Mouse (Mus musculus) CH12.LX (cell line): ENCODE measurements at regions not wholly inside any gene's neighbourhood (a gene's known extent, or its start where the extent isn't known, plus 50 kb on each side); places are given as distances from the start of the nearest gene placed in this dataset.

Source experiments
- DNase-seq: peaks from one replicate; pipeline ENCODE4 v3.0.0-alpha.2; 2013; ENCODE audit errors: extremely low read depth
- H3K27ac ChIP-seq: 2 replicates; pipeline ENCODE4 v1.5.1; 2012; ENCODE audit warnings: low read depth, mild to moderate bottlenecking, control low read depth, moderate library complexity; ENCODE audit not compliant: insufficient read depth
- H3K27me3 ChIP-seq: replicated peaks from 2 replicates; pipeline ENCODE3; 2012; ENCODE audit warnings: inconsistent platforms
- H3K36me3 ChIP-seq, 2 experiments: replicated peaks in 1 of 2; 2 replicates each; pipeline versions ENCODE3 to v1.6.1; 2012; ENCODE audit warnings: inconsistent platforms in 1 of 2, low read length in 1 of 2, mild to moderate bottlenecking in 1 of 2, mixed read lengths in 1 of 2, moderate library complexity in 1 of 2; ENCODE audit not compliant: control insufficient read depth in 1 of 2, insufficient read depth in 1 of 2
- H3K4me1 ChIP-seq, 2 experiments: 2 replicates each; pipeline ENCODE4 v1.6.1; 2012; ENCODE audit warnings: inconsistent platforms in 1 of 2, moderate library complexity in 1 of 2; ENCODE audit not compliant: insufficient read depth in 2 of 2, control insufficient read depth in 1 of 2
- H3K4me2 ChIP-seq: 2 replicates; pipeline ENCODE4 v1.6.1; 2012; ENCODE audit warnings: low read depth, mild to moderate bottlenecking, control low read depth; ENCODE audit not compliant: poor library complexity, insufficient read depth, severe bottlenecking
- H3K4me3 ChIP-seq, 3 experiments: fragments of 150-350 bp in 1 of 3; sonication (generic) in 1 of 3; replicated peaks in 1 of 3; 2 replicates each; pipeline versions ENCODE3 to v1.5.1; 2011 to 2012; ENCODE audit warnings: low read depth in 2 of 3, low read length in 2 of 3, mild to moderate bottlenecking in 2 of 3, moderate library complexity in 2 of 3, control low read depth in 1 of 3, improper control_type of control experiment in 1 of 3, inconsistent platforms in 1 of 3, mixed read lengths in 1 of 3; ENCODE audit not compliant: poor library complexity in 1 of 3
- H3K79me2 ChIP-seq: replicated peaks from 2 replicates; pipeline ENCODE4 v1.6.1; 2012; ENCODE audit warnings: mild to moderate bottlenecking, moderate library complexity; ENCODE audit not compliant: control insufficient read depth, poor library complexity, insufficient read depth, severe bottlenecking; ENCODE audit errors: extremely low read depth
- H3K9ac ChIP-seq: 2 replicates; pipeline ENCODE4 v1.6.1; 2012; ENCODE audit warnings: low read depth, mild to moderate bottlenecking, control low read depth, moderate library complexity; ENCODE audit not compliant: insufficient read depth
- H3K9me3 ChIP-seq: replicated peaks from 2 replicates; pipeline ENCODE3; 2012; ENCODE audit warnings: low read length, inconsistent platforms, mixed read lengths
- CHD1 ChIP-seq: IDR thresholded peaks from 2 replicates; pipeline ENCODE4 v1.6.1; 2012; ENCODE audit warnings: low read depth, low read length, improper control_type of control experiment, inconsistent platforms
- E2F4 ChIP-seq: IDR thresholded peaks from 2 replicates; pipeline ENCODE4 v1.6.1; 2011; ENCODE audit warnings: low read depth, low read length, improper control_type of control experiment; ENCODE audit not compliant: insufficient replicate concordance
- KAT2A ChIP-seq: IDR thresholded peaks from 2 replicates; pipeline ENCODE4 v1.6.1; 2012; ENCODE audit warnings: low read length, improper control_type of control experiment, inconsistent platforms; ENCODE audit not compliant: insufficient replicate concordance
- MAFK ChIP-seq: IDR thresholded peaks from 2 replicates; pipeline ENCODE4 v1.6.1; 2011; ENCODE audit warnings: low read length, improper control_type of control experiment; ENCODE audit not compliant: insufficient replicate concordance
- MXI1 ChIP-seq: IDR thresholded peaks from 2 replicates; pipeline ENCODE4 v1.6.1; 2011; ENCODE audit warnings: mild to moderate bottlenecking, low read depth, low read length, improper control_type of control experiment
- NELFE ChIP-seq: IDR thresholded peaks from 2 replicates; pipeline ENCODE4 v1.6.1; 2011; ENCODE audit warnings: low read depth, low read length, improper control_type of control experiment
- NRF1 ChIP-seq: IDR thresholded peaks from 2 replicates; pipeline ENCODE4 v1.6.1; 2014; ENCODE audit warnings: low read depth, mild to moderate bottlenecking, inconsistent platforms, low read length, improper control_type of control experiment, moderate library complexity
- PAX5 ChIP-seq: IDR thresholded peaks from 2 replicates; pipeline ENCODE4 v1.6.1; 2012; ENCODE audit warnings: low read length, inconsistent platforms, mixed read lengths
- POLR2A ChIP-seq: IDR thresholded peaks from 2 replicates; pipeline ENCODE4 v1.6.1; 2011; ENCODE audit warnings: low read depth, mild to moderate bottlenecking, improper control_type of control experiment, low read length
- RAD21 ChIP-seq: IDR thresholded peaks from 2 replicates; pipeline ENCODE4 v1.6.1; 2011; ENCODE audit warnings: low read depth, mild to moderate bottlenecking, low read length, improper control_type of control experiment, moderate library complexity
- TBP ChIP-seq: conservative IDR thresholded peaks from 2 replicates; pipeline ENCODE4 v1.6.1; 2011; ENCODE audit warnings: low read depth, low read length, improper control_type of control experiment
- TCF12 ChIP-seq: IDR thresholded peaks from 2 replicates; pipeline ENCODE4 v1.6.1; 2014; ENCODE audit warnings: low read depth, mild to moderate bottlenecking, inconsistent platforms, low read length, improper control_type of control experiment
- USF1 ChIP-seq: IDR thresholded peaks from 2 replicates; pipeline ENCODE4 v1.6.1; 2014; ENCODE audit warnings: low read depth, mild to moderate bottlenecking, inconsistent platforms, low read length, improper control_type of control experiment
- ZC3H11A ChIP-seq: IDR thresholded peaks from 2 replicates; pipeline ENCODE4 v1.6.1; 2012; ENCODE audit warnings: low read depth, mild to moderate bottlenecking, inconsistent platforms, low read length, improper control_type of control experiment
- dilution Hi-C: fragments of 300-500 bp; cut with MboI; formaldehyde crosslinking; loops from 2 replicates; pipeline ENCODE4 v1.14.3; 2020; ENCODE audit warnings: low sequenced_read_pairs; ENCODE audit not compliant: extremely low pct_unique_long_range_greater_than_20kb, extremely low pct_ligation_motif_present
- in situ Hi-C: fragments of 300-500 bp; cut with MboI; formaldehyde crosslinking; loops from 3 replicates; pipeline ENCODE4 v1.14.3; 2019; ENCODE audit warnings: low sequenced_read_pairs, low pct_ligation_motif_present, low pct_unique_long_range_greater_than_20kb, mixed read lengths

DNA sequence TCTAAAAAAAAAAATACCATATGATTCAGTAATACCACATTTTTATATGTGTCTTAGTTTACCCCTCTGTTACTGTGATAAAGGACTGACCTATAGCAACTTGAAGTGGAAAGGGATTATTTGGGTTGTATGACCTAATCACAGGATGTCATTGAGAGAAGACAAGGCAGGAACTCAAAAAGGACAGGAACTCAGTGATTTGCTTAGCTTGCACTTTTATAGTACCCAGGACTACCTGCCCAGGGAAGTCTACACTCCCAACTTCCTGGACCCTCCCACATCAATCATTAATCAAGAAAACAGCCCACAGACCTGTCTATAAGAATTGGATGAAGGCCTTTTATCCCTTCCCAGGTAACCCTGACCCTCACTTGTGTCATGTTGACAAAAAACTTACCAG lies 303.0 kb upstream of the Xrcc4 start:
- H3K9ac ChIP-seq = no peak overlapping the region
- no peak overlapping the region for H3K4me2 ChIP-seq
- H3K79me2 ChIP-seq = no peaks in the 10 kb centered on the region
- in situ Hi-C loops (no loop called here), dilution Hi-C loops (no loop called here)
- H3K36me3 ChIP-seq = no peaks in the 10 kb centered on the region
- no peak overlapping the region for H3K4me3 ChIP-seq
- no peak for DNase-seq
- H3K27me3 ChIP-seq = no peaks in the 10 kb centered on the region
- H3K9me3 ChIP-seq = no peaks in the 10 kb centered on the region
- H3K27ac ChIP-seq = no peak overlapping the region
- H3K4me1 ChIP-seq = no peaks in the 10 kb centered on the region
- TF ChIP-seq CHD1 (no peak), MAFK (peak; percentile 62; the same call in 1 of the 2 replicates)

DNA sequence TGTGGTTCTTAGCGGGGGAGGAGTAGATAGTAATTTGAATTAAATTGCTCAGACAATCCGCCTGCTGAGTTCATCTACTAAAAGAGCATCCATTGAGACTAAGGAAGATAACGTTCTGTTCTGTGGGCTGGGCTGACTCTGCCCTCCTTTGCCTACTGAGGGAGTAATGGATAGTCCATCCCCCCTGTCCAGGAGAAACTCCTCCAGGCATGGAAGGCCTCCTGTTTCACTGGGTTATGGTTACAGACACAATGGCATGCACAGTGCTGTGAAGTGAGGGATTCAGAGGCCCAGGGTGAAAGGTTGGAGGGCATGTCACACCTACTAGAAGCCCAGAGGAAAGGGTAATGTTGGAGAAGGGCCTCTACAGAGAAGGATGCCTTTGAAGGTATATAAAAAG lies 287.2 kb upstream of the Xrcc4 start:
- no peak overlapping the region for H3K4me2 ChIP-seq
- H3K27ac ChIP-seq = no peak overlapping the region
- dilution Hi-C loops (no loop called here), in situ Hi-C loops (no loop called here)
- H3K4me1 ChIP-seq = no peaks in the 10 kb centered on the region
- no peaks in the 10 kb centered on the region for H3K9me3 ChIP-seq
- no peak overlapping the region for H3K9ac ChIP-seq
- no peaks in the 10 kb centered on the region for H3K36me3 ChIP-seq
- no peak overlapping the region for H3K4me3 ChIP-seq
- H3K79me2 ChIP-seq = no peaks in the 10 kb centered on the region
- TF ChIP-seq NELFE (no peak), USF1 (no peak), PAX5 (no peak), KAT2A (no peak), RAD21 (no peak), TCF12 (no peak), NRF1 (no peak), E2F4 (no peak), TBP (no peak), ZC3H11A (no peak), MXI1 (no peak), CHD1 (no peak)
- no peak for DNase-seq
- H3K27me3 ChIP-seq = no peaks in the 10 kb centered on the region

DNA sequence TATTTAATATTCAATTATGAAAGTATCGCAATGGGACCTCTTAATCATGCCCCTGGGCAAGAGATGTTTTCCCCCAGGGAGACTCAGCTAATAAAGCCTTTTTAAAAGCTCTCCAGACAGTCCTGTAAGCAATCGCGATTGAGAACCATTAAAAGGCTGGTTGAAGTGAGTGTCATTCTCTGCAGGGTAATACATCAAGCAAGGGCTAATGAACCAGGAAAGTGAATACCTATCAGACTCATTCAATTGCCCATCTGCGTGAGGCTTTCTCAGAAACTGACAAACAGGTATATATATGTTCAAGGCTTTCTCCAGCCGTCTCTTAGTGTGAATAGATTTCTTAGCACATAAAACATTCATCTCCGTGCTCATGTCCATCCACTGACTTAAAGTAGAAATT lies 286.8 kb upstream of the Xrcc4 start:
- in situ Hi-C loops = no loop called here
- Histone ChIP-seq H3K79me2 (no peaks in the 10 kb centered on the region), H3K27ac (no peak overlapping the region), H3K27me3 (no peaks in the 10 kb centered on the region), H3K36me3 (no peaks in the 10 kb centered on the region), H3K4me2 (no peak overlapping the region), H3K4me3 (no peak overlapping the region), H3K4me1 (no peaks in the 10 kb centered on the region), H3K9me3 (no peaks in the 10 kb centered on the region), H3K9ac (no peak overlapping the region)
- TF ChIP-seq MAFK (no peak), E2F4 (no peak), TBP (no peak), POLR2A (no peak)
- DNase-seq = no peak
- dilution Hi-C loops = no loop called here
